Mouse (Mus musculus): ENCODE measurements around the gene Fgfbp3.

DNA sequence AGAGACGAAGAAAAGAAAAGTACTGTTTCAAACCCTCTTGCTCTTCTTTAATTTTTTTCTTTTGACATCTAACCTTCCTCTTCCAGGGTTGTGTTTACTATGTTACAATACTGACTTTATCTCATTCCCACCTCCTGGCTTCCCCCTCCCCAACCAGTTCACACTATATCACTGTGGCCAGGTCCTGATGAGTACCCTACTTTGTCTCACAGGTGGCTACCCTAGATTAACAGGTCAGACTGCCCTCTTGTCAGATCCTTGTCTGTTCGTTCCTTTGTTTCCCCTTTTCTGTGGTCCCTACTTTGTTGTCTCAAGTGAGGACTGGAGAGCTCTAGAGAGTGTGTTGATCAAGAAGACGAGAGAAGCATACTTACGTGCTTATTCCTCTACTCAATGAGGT, 16.9 kb upstream of the Fgfbp3 start:
- TF ChIP-seq CTCF (IDR thresholded peaks at IDR 0.05; ENCODE audit: borderline replicate concordance, insufficient read depth, low read depth, low read length) (no peak), POLR2A (IDR thresholded peaks at IDR 0.05; ENCODE audit: borderline replicate concordance, insufficient read depth, low read length) (no peak)

All from cerebellum, adult 2 months (tissue).